Mouse (Mus musculus) midbrain, embryonic 14.5 days (tissue): ENCODE data around the gene Ugt1a7c. TPM values are rescaled to one million over a fixed set of nuclear protein-coding genes. Genes with fewer than 3 reads are reported as not detected.

ENCODE experiments used
- ATAC-seq: fragments of 200-750 bp; cut with Nextera tagmentation; 2 replicates; pipeline ENCODE4 v1.8.0; 2017; ENCODE audit warnings: moderate number of reproducible peaks, moderate library complexity; ENCODE audit not compliant: low FRiP score, low TSS enrichment
- DNase-seq: peaks from one replicate; pipeline ENCODE4 v3.0.0-alpha.2; 2015
- H3K27ac ChIP-seq: fragments of 300-500 bp; sonication (generic); replicated peaks from 2 replicates; pipeline ENCODE4 v1.5.1; 2014; ENCODE audit warnings: mild to moderate bottlenecking, low read depth, low read length, moderate library complexity
- H3K27me3 ChIP-seq: fragments of 300-500 bp; sonication (generic); 2 replicates; pipeline ENCODE4 v1.6.1; 2014; ENCODE audit warnings: low read length, control low read depth, mixed read lengths; ENCODE audit not compliant: control insufficient read depth, insufficient read depth
- H3K36me3 ChIP-seq: fragments of 300-500 bp; sonication (generic); 2 replicates; pipeline ENCODE4 v1.6.1; 2014; ENCODE audit warnings: low read length, control low read depth; ENCODE audit not compliant: control insufficient read depth, insufficient read depth
- H3K4me1 ChIP-seq: fragments of 300-500 bp; sonication (generic); 2 replicates; pipeline ENCODE4 v1.6.1; 2014; ENCODE audit warnings: mild to moderate bottlenecking, antibody characterized with exemption, low read length, control low read depth; ENCODE audit not compliant: control insufficient read depth, insufficient read depth
- H3K4me2 ChIP-seq: fragments of 300-500 bp; sonication (generic); 2 replicates; pipeline ENCODE4 v1.6.1; 2014; ENCODE audit warnings: mild to moderate bottlenecking, low read length, moderate library complexity
- H3K4me3 ChIP-seq: fragments of 300-500 bp; sonication (generic); replicated peaks from 2 replicates; pipeline ENCODE4 v1.5.1; 2014; ENCODE audit warnings: low read depth, low read length
- H3K9ac ChIP-seq: fragments of 300-500 bp; sonication (generic); replicated peaks from 2 replicates; pipeline ENCODE4 v1.6.1; 2014; ENCODE audit warnings: mild to moderate bottlenecking, low read length, moderate library complexity
- H3K9me3 ChIP-seq: fragments of 300-500 bp; sonication (generic); 2 replicates; pipeline ENCODE4 v1.6.1; 2016; ENCODE audit warnings: low read length, control low read depth, mixed read lengths; ENCODE audit not compliant: control insufficient read depth
- WGBS: fragments of 180-500 bp; shearing (Covaris S2); extraction: QIAGEN DNeasy Blood & Tissue Kit; methylation state at CpG from one replicate; pipeline ENCODE4 v1.1.7; 2014; 5-methylcytosine and 5-hydroxymethylcytosine counted together
- polyA plus RNA-seq: library from polyadenylated mRNA; unstranded; fragments of >200 nt; fragmentation: Nextera tagmentation; extraction: Ambion mirVana; gene quantifications from 2 replicates; pipeline ENCODE4 v1.2.1, GENCODE M21; 2014

The Ugt1a7c gene
- polyA plus RNA-seq, 1 experiment from 2014 or later: 0.99 TPM

- ATAC-seq (no peak), DNase-seq (no peak)
- Histone ChIP-seq H3K27ac (no peak overlapping the region), H3K4me3 (no peak overlapping the region), H3K9me3 (peaks cover 32% of the 10 kb centered on the region), H3K4me2 (no peak overlapping the region), H3K27me3 (no peaks in the 10 kb centered on the region), H3K36me3 (peaks cover 53% of the 10 kb centered on the region), H3K4me1 (no peaks in the 10 kb centered on the region), H3K9ac (no peak overlapping the region)
- WGBS: 84% methylated on average over 4 of the region's 4 CpGs
Measured at GRCm38 (mm10) chr1:88259643-88260024, 164.8 kb downstream of the Ugt1a7c start.

GRCm38 (mm10) chr1:88260114-88260513 is 165.3 kb downstream of the Ugt1a7c start:
- H3K27ac ChIP-seq: no peak overlapping the region
- H3K9me3 ChIP-seq: peaks cover 28% of the 10 kb centered on the region
- no peaks in the 10 kb centered on the region for H3K4me1 ChIP-seq
- DNase-seq: peak; percentile 48
- no peak overlapping the region for H3K4me3 ChIP-seq
- WGBS: 84% methylated on average over 6 of the region's 6 CpGs
- peak; percentile 4; the same call in 1 of the 2 replicates for ATAC-seq
- no peaks in the 10 kb centered on the region for H3K27me3 ChIP-seq
- H3K36me3 ChIP-seq: peaks cover 57% of the 10 kb centered on the region
- H3K4me2 ChIP-seq: no peak overlapping the region
- no peak overlapping the region for H3K9ac ChIP-seq

- WGBS: 86% methylated on average over 10 of the region's 10 CpGs
- H3K36me3 ChIP-seq: peaks cover 64% of the 10 kb centered on the region
- no peak for ATAC-seq
- H3K9me3 ChIP-seq: peaks cover 21% of the 10 kb centered on the region
- no peak for DNase-seq
- no peak overlapping the region for H3K9ac ChIP-seq
- H3K27me3 ChIP-seq: no peaks in the 10 kb centered on the region
- H3K4me3 ChIP-seq: no peak overlapping the region
- no peaks in the 10 kb centered on the region for H3K4me1 ChIP-seq
- H3K27ac ChIP-seq: no peak overlapping the region
- H3K4me2 ChIP-seq: no peak overlapping the region
Measured at GRCm38 (mm10) chr1:88260604-88261377, 165.9 kb downstream of the Ugt1a7c start.

- Histone ChIP-seq H3K9me3 (peaks cover 12% of the 10 kb centered on the region), H3K4me3 (no peak overlapping the region), H3K27ac (no peak overlapping the region), H3K27me3 (no peaks in the 10 kb centered on the region), H3K9ac (no peak overlapping the region), H3K4me2 (no peak overlapping the region), H3K36me3 (peaks cover 73% of the 10 kb centered on the region), H3K4me1 (no peaks in the 10 kb centered on the region)
- DNase-seq (no peak), ATAC-seq (no peak)
- 88% methylated on average over 7 of the region's 7 CpGs for WGBS
Measured at GRCm38 (mm10) chr1:88261706-88262105, 166.8 kb downstream of the Ugt1a7c start.

GRCm38 (mm10) chr1:88262255-88262654 is 167.4 kb downstream of the Ugt1a7c start:
- H3K4me3 ChIP-seq: no peak overlapping the region
- peak; percentile 65 for DNase-seq
- H3K9ac ChIP-seq: no peak overlapping the region
- H3K36me3 ChIP-seq: peaks cover 79% of the 10 kb centered on the region
- H3K4me2 ChIP-seq: no peak overlapping the region
- no peaks in the 10 kb centered on the region for H3K27me3 ChIP-seq
- no peak for ATAC-seq
- H3K27ac ChIP-seq: no peak overlapping the region
- H3K4me1 ChIP-seq: no peaks in the 10 kb centered on the region
- 88% methylated on average over 4 of the region's 4 CpGs for WGBS
- H3K9me3 ChIP-seq: peaks cover 6% of the 10 kb centered on the region

GRCm38 (mm10) chr1:88262961-88263360 is 168.1 kb downstream of the Ugt1a7c start:
- 78% methylated on average over 6 of the region's 6 CpGs for WGBS
- Histone ChIP-seq H3K9me3 (no peaks in the 10 kb centered on the region), H3K27me3 (no peaks in the 10 kb centered on the region), H3K4me2 (no peak overlapping the region), H3K4me1 (no peaks in the 10 kb centered on the region), H3K27ac (no peak overlapping the region), H3K9ac (no peak overlapping the region), H3K4me3 (no peak overlapping the region), H3K36me3 (peaks cover 86% of the 10 kb centered on the region)
- DNase-seq: no peak
- ATAC-seq: no peak

- Histone ChIP-seq H3K4me1 (no peaks in the 10 kb centered on the region), H3K9me3 (no peaks in the 10 kb centered on the region), H3K4me2 (no peak overlapping the region), H3K36me3 (peaks cover 94% of the 10 kb centered on the region), H3K4me3 (no peak overlapping the region), H3K27me3 (no peaks in the 10 kb centered on the region), H3K27ac (no peak overlapping the region), H3K9ac (no peak overlapping the region)
- ATAC-seq: no peak
- DNase-seq: no peak
- 92% methylated on average over 5 of the region's 5 CpGs for WGBS
Measured at GRCm38 (mm10) chr1:88263778-88264177, 168.9 kb downstream of the Ugt1a7c start.

GRCm38 (mm10) chr1:88264237-88264868 is 169.5 kb downstream of the Ugt1a7c start:
- Histone ChIP-seq H3K4me1 (no peaks in the 10 kb centered on the region), H3K9me3 (no peaks in the 10 kb centered on the region), H3K4me3 (no peak overlapping the region), H3K9ac (no peak overlapping the region), H3K4me2 (no peak overlapping the region), H3K27me3 (no peaks in the 10 kb centered on the region), H3K36me3 (peaks cover 100% of the 10 kb centered on the region), H3K27ac (no peak overlapping the region)
- DNase-seq: no peak
- 93% methylated on average over 7 of the region's 7 CpGs for WGBS
- no peak for ATAC-seq

GRCm38 (mm10) chr1:88264869-88265240 is 170.0 kb downstream of the Ugt1a7c start:
- peaks cover 100% of the 10 kb centered on the region for H3K36me3 ChIP-seq
- ATAC-seq: no peak
- H3K9ac ChIP-seq: no peak overlapping the region
- H3K4me2 ChIP-seq: no peak overlapping the region
- 76% methylated on average over 4 of the region's 4 CpGs for WGBS
- no peak overlapping the region for H3K4me3 ChIP-seq
- H3K9me3 ChIP-seq: no peaks in the 10 kb centered on the region
- H3K27me3 ChIP-seq: no peaks in the 10 kb centered on the region
- no peak for DNase-seq
- no peaks in the 10 kb centered on the region for H3K4me1 ChIP-seq
- H3K27ac ChIP-seq: no peak overlapping the region
